12 mouse cellular contexts compared by ENCODE assay signal in genomic region chr3:122199600-122199999, GRCm38 (mm10). TPM values are rescaled to one million over a fixed set of nuclear protein-coding genes. Genes with fewer than 3 reads are reported as not detected.
DNase-seq lines count a peak whose midpoint lies in the region; ATAC-seq and TF ChIP-seq lines count a peak whose summit lies in the region.
"Had no signal": no experiment of that assay in that cellular context is flagged by ENCODE, and none has a peak within 500 bp of the region (broad histone marks: within the 10 kb centered on the region; RNA-seq: fewer than 3 reads in every experiment).

No protein-coding gene starts in this region.

- H3K4me2 ChIP-seq in forebrain, embryonic 14.5 days (ENCODE audit: low read length), result no peak overlapping the region
- no peak overlapping the region for H3K4me2 ChIP-seq in forebrain, embryonic 11.5 days (ENCODE audit: low read depth, low read length, severe bottlenecking)
- H3K4me2 ChIP-seq in liver, embryonic 13.5 days, result no peak overlapping the region
- no peak overlapping the region for H3K4me2 ChIP-seq in liver, embryonic 11.5 days
- no peak overlapping the region for H3K4me2 ChIP-seq in forebrain, postnatal 0 days (ENCODE audit: low read depth)
- H3K4me2 ChIP-seq: neural tube, embryonic 13.5 days had no signal

- no peak overlapping the region for H3K9ac ChIP-seq in forebrain, embryonic 14.5 days (ENCODE audit: low read length)
- H3K9ac ChIP-seq in forebrain, embryonic 11.5 days (ENCODE audit: low read length), result no peak overlapping the region
- no peak overlapping the region for H3K9ac ChIP-seq in liver, embryonic 13.5 days
- no peak overlapping the region for H3K9ac ChIP-seq in liver, embryonic 11.5 days (ENCODE audit: low read depth, low read length)
- H3K9ac ChIP-seq in forebrain, postnatal 0 days, result no peak overlapping the region
- H3K9ac ChIP-seq: neural tube, embryonic 13.5 days had no signal

- H3K9me3 ChIP-seq in forebrain, embryonic 14.5 days (replicated peaks; ENCODE audit: control insufficient read depth, low read length), result no peaks in the 10 kb centered on the region
- no peaks in the 10 kb centered on the region for H3K9me3 ChIP-seq in forebrain, embryonic 11.5 days (ENCODE audit: control insufficient read depth, low read length)
- no peaks in the 10 kb centered on the region for H3K9me3 ChIP-seq in liver, embryonic 13.5 days (replicated peaks)
- no peaks in the 10 kb centered on the region for H3K9me3 ChIP-seq in liver, embryonic 11.5 days (ENCODE audit: control insufficient read depth, low read length)
- H3K9me3 ChIP-seq in forebrain, postnatal 0 days (ENCODE audit: low read length), result no peaks in the 10 kb centered on the region
- H3K9me3 ChIP-seq: neural tube, embryonic 13.5 days had no signal

- 48% methylated on average over 4 of the region's 4 CpGs for WGBS in forebrain, embryonic 14.5 days
- 82% methylated on average over 4 of the region's 4 CpGs for WGBS in forebrain, embryonic 11.5 days
- WGBS in liver, embryonic 13.5 days (ENCODE audit: insufficient replicate concordance), result 81% methylated on average over 4 of the region's 4 CpGs
- 84% methylated on average over 4 of the region's 4 CpGs for WGBS in liver, embryonic 11.5 days
- WGBS in forebrain, postnatal 0 days, result 38% methylated on average over 4 of the region's 4 CpGs

- no peak overlapping the region for H3K4me3 ChIP-seq in forebrain, embryonic 14.5 days (ENCODE audit: low read depth, low read length)
- no peak overlapping the region for H3K4me3 ChIP-seq in forebrain, embryonic 11.5 days (ENCODE audit: low read depth, low read length)
- no peak overlapping the region for H3K4me3 ChIP-seq in liver, embryonic 13.5 days (replicated peaks)
- no peak overlapping the region for H3K4me3 ChIP-seq in liver, embryonic 11.5 days (ENCODE audit: low read depth, low read length)
- H3K4me3 ChIP-seq in forebrain, postnatal 0 days (ENCODE audit: low read depth, low read length), result no peak overlapping the region
- H3K4me3 ChIP-seq: heart, adult 2 months; neural tube, embryonic 13.5 days had no signal

- no peaks in the 10 kb centered on the region for H3K27me3 ChIP-seq in forebrain, embryonic 14.5 days (replicated peaks; ENCODE audit: control insufficient read depth, insufficient read depth, low read length)
- no peaks in the 10 kb centered on the region for H3K27me3 ChIP-seq in forebrain, embryonic 11.5 days (ENCODE audit: control insufficient read depth, insufficient read depth, low read length)
- H3K27me3 ChIP-seq in liver, embryonic 13.5 days, result no peaks in the 10 kb centered on the region
- no peaks in the 10 kb centered on the region for H3K27me3 ChIP-seq in liver, embryonic 11.5 days (replicated peaks; ENCODE audit: control insufficient read depth, insufficient read depth, low read length)
- no peaks in the 10 kb centered on the region for H3K27me3 ChIP-seq in forebrain, postnatal 0 days (ENCODE audit: insufficient read depth, low read length)
- H3K27me3 ChIP-seq: neural tube, embryonic 13.5 days had no signal

- TF ChIP-seq CTCF in forebrain, postnatal 0 days (IDR thresholded peaks at IDR 0.05; ENCODE audit: low read depth), result no peak

- H3K27ac ChIP-seq in forebrain, embryonic 14.5 days (ENCODE audit: low read depth, low read length), result no peak overlapping the region
- H3K27ac ChIP-seq in forebrain, embryonic 11.5 days (ENCODE audit: low read depth, low read length), result no peak overlapping the region
- peak overlapping the region; percentile 55 for H3K27ac ChIP-seq in liver, embryonic 13.5 days
- no peak overlapping the region for H3K27ac ChIP-seq in liver, embryonic 11.5 days (ENCODE audit: low read depth, low read length)
- H3K27ac ChIP-seq in forebrain, postnatal 0 days (ENCODE audit: low read depth, low read length), result no peak overlapping the region; the same call in 1 of the 2 replicates
- H3K27ac ChIP-seq: heart, adult 2 months; neural tube, embryonic 13.5 days had no signal

- no peaks in the 10 kb centered on the region for H3K36me3 ChIP-seq in forebrain, embryonic 14.5 days (ENCODE audit: control insufficient read depth, insufficient read depth, low read length)
- H3K36me3 ChIP-seq in forebrain, embryonic 11.5 days (ENCODE audit: control insufficient read depth, insufficient read depth, low read length), result no peaks in the 10 kb centered on the region
- H3K36me3 ChIP-seq in liver, embryonic 13.5 days, result no peaks in the 10 kb centered on the region
- H3K36me3 ChIP-seq in liver, embryonic 11.5 days (ENCODE audit: control insufficient read depth, insufficient read depth, low read length), result no peaks in the 10 kb centered on the region
- H3K36me3 ChIP-seq in forebrain, postnatal 0 days (ENCODE audit: insufficient read depth), result no peaks in the 10 kb centered on the region
- H3K36me3 ChIP-seq: neural tube, embryonic 13.5 days had no signal

- peak; percentile 67 for DNase-seq in forebrain, embryonic 14.5 days (ENCODE audit: low spot score)
- no peak for DNase-seq in forebrain, embryonic 11.5 days (ENCODE audit: low spot score)
- DNase-seq in liver, embryonic 13.5 days, result no peak
- DNase-seq in liver, embryonic 11.5 days (ENCODE audit: low spot score), result no peak
- DNase-seq in Muller cell, postnatal 12 days (ENCODE audit: inconsistent ontology term), result peak; percentile 73
- DNase-seq in forebrain, postnatal 0 days, result peak; percentile 53
- no peak for DNase-seq in thymus, postnatal 10 days (ENCODE audit: low spot score in 2 of 2)
- DNase-seq: adrenal gland, postnatal 25 days; heart, adult 2 months; layer of hippocampus, postnatal 36 days had no signal

- ATAC-seq in forebrain, embryonic 14.5 days, result peak; percentile 76
- no peak for ATAC-seq in forebrain, embryonic 11.5 days (replicated peaks; ENCODE audit: low FRiP score)
- no peak for ATAC-seq in liver, embryonic 13.5 days (ENCODE audit: low read depth)
- no peak for ATAC-seq in liver, embryonic 11.5 days (replicated peaks; ENCODE audit: low FRiP score)
- ATAC-seq in forebrain, postnatal 0 days, result peak; percentile 38; the same call in 1 of the 2 replicates
- ATAC-seq in erythroid progenitor cell, adult 5-6 weeks (replicated peaks; ENCODE audit: low FRiP score, poor library complexity, severe bottlenecking), result no peak

- H3K4me1 ChIP-seq in forebrain, embryonic 14.5 days (ENCODE audit: control insufficient read depth, insufficient read depth, low read length), result peaks cover 3% of the 10 kb centered on the region; the same call in 1 of the 2 replicates
- H3K4me1 ChIP-seq in forebrain, embryonic 11.5 days (replicated peaks; ENCODE audit: control insufficient read depth, insufficient read depth, low read length), result 0 out of 2 replicates have a peak, but pooled peaks cover 4% of the 10 kb centered on the region
- peaks cover 16% of the 10 kb centered on the region for H3K4me1 ChIP-seq in liver, embryonic 13.5 days (replicated peaks)
- H3K4me1 ChIP-seq in liver, embryonic 11.5 days (replicated peaks; ENCODE audit: control insufficient read depth, insufficient read depth, low read length), result no peaks in the 10 kb centered on the region
- no peaks in the 10 kb centered on the region for H3K4me1 ChIP-seq in forebrain, postnatal 0 days (ENCODE audit: insufficient read depth)
- H3K4me1 ChIP-seq: neural tube, embryonic 13.5 days had no signal

RNA-seq across cellular contexts. Expression of gene Gclm, which starts 45.8 kb away (rescaled TPM):
- polyA plus RNA-seq in forebrain, embryonic 14.5 days (2014; fragmentation: Nextera tagmentation; extraction: Ambion mirVana), result 34.7 and 36.7 TPM in 2 replicates
- 64.6 and 72.1 TPM in 2 replicates for polyA plus RNA-seq in forebrain, embryonic 11.5 days (2014; fragmentation: Nextera tagmentation; extraction: Ambion mirVana)
- polyA plus RNA-seq in liver, embryonic 13.5 days (2015; fragmentation: Nextera tagmentation; extraction: Ambion mirVana), result 455 and 466 TPM in 2 replicates
- polyA plus RNA-seq in liver, embryonic 11.5 days (2014; fragmentation: Nextera tagmentation; extraction: Ambion mirVana), result 367 and 406 TPM in 2 replicates
- 20.5 and 29.4 TPM in 2 replicates for total RNA-seq in forebrain, postnatal 0 days (2014; rRNA removed)
- 40.1 and 58.3 TPM in 2 replicates for polyA plus RNA-seq in forebrain, postnatal 0 days (2015; fragmentation: Nextera tagmentation; extraction: Ambion mirVana)
- 337 and 399 TPM in 2 replicates for total RNA-seq in erythroid progenitor cell, adult 5-6 weeks (2015; ENCODE audit: low replicate concordance)
- 336 and 379 TPM in 2 replicates for total RNA-seq in erythroid progenitor cell, adult 5-6 weeks (2017; ENCODE audit: low replicate concordance)

Comparison
In these comparisons a context has a peak if more than half of its experiments do, and no peak if none do; other contexts are left out.
1. ATAC-seq: peak in forebrain, embryonic 14.5 days (single experiment) and forebrain, postnatal 0 days (single experiment); none in forebrain, embryonic 11.5 days (single experiment), liver, embryonic 13.5 days (single experiment), liver, embryonic 11.5 days (single experiment) and erythroid progenitor cell, adult 5-6 weeks (single experiment).
2. DNase-seq: peak in forebrain, embryonic 14.5 days (single experiment), Muller cell, postnatal 12 days (single experiment) and forebrain, postnatal 0 days (single experiment); none in forebrain, embryonic 11.5 days (single experiment), liver, embryonic 13.5 days (single experiment), liver, embryonic 11.5 days (single experiment) and thymus, postnatal 10 days (0 of 2).